Mouse (Mus musculus): Measurements from ENCODE around the gene Olfr45. TPM values are rescaled to one million over a fixed set of nuclear protein-coding genes. Genes with fewer than 3 reads are reported as not detected.
A peak's percentile ranks its signal among the peaks of the same experiment; 100 is the strongest.
"Not testable (repeated sequence)": the region's sequence is repeated elsewhere in the genome, so short reads cannot be mapped to it uniquely, and the experiment has no call there.

Gene Olfr45
- not detected in 2 replicates for polyA plus RNA-seq (2015; fragmentation: Nextera tagmentation; extraction: Ambion mirVana)

- Histone ChIP-seq H3K4me2 (ENCODE audit: low read depth, low read length) (no peak within 1 kb of the TSS), H3K27ac (ENCODE audit: low read length) (no peak within 1 kb of the TSS), H3K36me3 (ENCODE audit: control insufficient read depth, insufficient read depth, low read length) (no peaks in the 10 kb centered on the region), H3K9ac (ENCODE audit: low read length) (no peak within 1 kb of the TSS), H3K9me3 (replicated peaks; ENCODE audit: control insufficient read depth, low read length) (no peaks in the 10 kb centered on the region), H3K4me1 (ENCODE audit: control insufficient read depth, insufficient read depth, low read length) (no peaks in the 10 kb centered on the region), H3K27me3 (ENCODE audit: control insufficient read depth, insufficient read depth, low read length) (no peaks in the 10 kb centered on the region), H3K4me3 (replicated peaks; ENCODE audit: low read length) (no peak within 1 kb of the TSS)
- WGBS, result 87% methylated on average over 1 of the region's 1 CpGs
- ATAC-seq (ENCODE audit: insufficient read depth, low FRiP score), result no peak
Observed at GRCm38 (mm10) chr7:140681651-140682050, at the start of gene Olfr45. Gene Olfr45, plus strand, starts transcription at chr7:140681951.

GRCm38 (mm10) chr7:140646152-140646551 is 35.6 kb upstream of the Olfr45 start, which contains the start of gene Olfr53:
Gene Olfr53, plus strand, starts transcription at chr7:140646452.
- Histone ChIP-seq H3K27me3 (ENCODE audit: control insufficient read depth, insufficient read depth, low read length) (no peaks in the 10 kb centered on the region), H3K4me1 (ENCODE audit: control insufficient read depth, insufficient read depth, low read length) (no peaks in the 10 kb centered on the region), H3K36me3 (ENCODE audit: control insufficient read depth, insufficient read depth, low read length) (no peaks in the 10 kb centered on the region), H3K4me3 (replicated peaks; ENCODE audit: low read length) (no peak within 1 kb of the TSS), H3K27ac (ENCODE audit: low read length) (no peak within 1 kb of the TSS), H3K9ac (ENCODE audit: low read length) (no peak within 1 kb of the TSS), H3K4me2 (ENCODE audit: low read depth, low read length) (no peak within 1 kb of the TSS), H3K9me3 (replicated peaks; ENCODE audit: control insufficient read depth, low read length) (no peaks in the 10 kb centered on the region)
- no peak for ATAC-seq (ENCODE audit: insufficient read depth, low FRiP score)
- 96% methylated on average over 1 of the region's 1 CpGs for WGBS

GRCm38 (mm10) chr7:140659630-140660029 is 22.1 kb upstream of the Olfr45 start, which contains the start of gene Olfr539:
Gene Olfr539, plus strand, starts transcription at chr7:140659930.
- no peaks in the 10 kb centered on the region for H3K36me3 ChIP-seq (ENCODE audit: control insufficient read depth, insufficient read depth, low read length)
- H3K9ac ChIP-seq (ENCODE audit: low read length), result no peak within 1 kb of the TSS
- no peak within 1 kb of the TSS for H3K4me2 ChIP-seq (ENCODE audit: low read depth, low read length)
- H3K27me3 ChIP-seq (ENCODE audit: control insufficient read depth, insufficient read depth, low read length), result no peaks in the 10 kb centered on the region
- no peak within 1 kb of the TSS for H3K27ac ChIP-seq (ENCODE audit: low read length)
- no peaks in the 10 kb centered on the region for H3K4me1 ChIP-seq (ENCODE audit: control insufficient read depth, insufficient read depth, low read length)
- no peaks in the 10 kb centered on the region for H3K9me3 ChIP-seq (replicated peaks; ENCODE audit: control insufficient read depth, low read length)
- 76% methylated on average over 4 of the region's 4 CpGs for WGBS
- H3K4me3 ChIP-seq (replicated peaks; ENCODE audit: low read length), result no peak within 1 kb of the TSS
- ATAC-seq (ENCODE audit: insufficient read depth, low FRiP score), result no peak

GRCm38 (mm10) chr7:140670693-140671092 is 11.1 kb upstream of the Olfr45 start:
- H3K27ac ChIP-seq (ENCODE audit: low read length); H3K4me2 ChIP-seq (ENCODE audit: low read depth, low read length); H3K27me3 ChIP-seq (ENCODE audit: control insufficient read depth, insufficient read depth, low read length); H3K9me3 ChIP-seq (replicated peaks; ENCODE audit: control insufficient read depth, low read length); H3K4me3 ChIP-seq (replicated peaks; ENCODE audit: low read length); H3K4me1 ChIP-seq (ENCODE audit: control insufficient read depth, insufficient read depth, low read length); ATAC-seq (ENCODE audit: insufficient read depth, low FRiP score); H3K36me3 ChIP-seq (ENCODE audit: control insufficient read depth, insufficient read depth, low read length); H3K9ac ChIP-seq (ENCODE audit: low read length): not testable (repeated sequence)
- 80% methylated on average over 3 of the region's 3 CpGs for WGBS

GRCm38 (mm10) chr7:140675863-140676262 is 5.9 kb upstream of the Olfr45 start:
- no peak overlapping the region for H3K27ac ChIP-seq (ENCODE audit: low read length)
- WGBS, result 3% methylated on average over 6 of the region's 6 CpGs
- no peaks in the 10 kb centered on the region for H3K4me1 ChIP-seq (ENCODE audit: control insufficient read depth, insufficient read depth, low read length)
- H3K4me2 ChIP-seq (ENCODE audit: low read depth, low read length), result peak overlapping the region; percentile 40
- no peaks in the 10 kb centered on the region for H3K36me3 ChIP-seq (ENCODE audit: control insufficient read depth, insufficient read depth, low read length)
- no peak overlapping the region for H3K4me3 ChIP-seq (replicated peaks; ENCODE audit: low read length)
- no peak for ATAC-seq (ENCODE audit: insufficient read depth, low FRiP score)
- H3K9me3 ChIP-seq (replicated peaks; ENCODE audit: control insufficient read depth, low read length), result 0 out of 2 replicates have a peak, but pooled peaks cover 3% of the 10 kb centered on the region
- no peaks in the 10 kb centered on the region for H3K27me3 ChIP-seq (ENCODE audit: control insufficient read depth, insufficient read depth, low read length)
- H3K9ac ChIP-seq (ENCODE audit: low read length), result no peak overlapping the region

- not testable (repeated sequence) for H3K9ac ChIP-seq (ENCODE audit: low read length); H3K27ac ChIP-seq (ENCODE audit: low read length)
Observed at GRCm38 (mm10) chr7:140679591-140679990, 2.2 kb upstream of the Olfr45 start.

GRCm38 (mm10) chr7:140696967-140697366 is 15.2 kb downstream of the Olfr45 start, which contains the start of gene Olfr541:
Gene Olfr541, plus strand, starts transcription at chr7:140697267.
- H3K27ac ChIP-seq (ENCODE audit: low read length), result no peak within 1 kb of the TSS
- no peaks in the 10 kb centered on the region for H3K27me3 ChIP-seq (ENCODE audit: control insufficient read depth, insufficient read depth, low read length)
- no peak for ATAC-seq (ENCODE audit: insufficient read depth, low FRiP score)

More at GRCm38 (mm10) chr7:140679591-140679990, 2.2 kb upstream of the Olfr45 start:
- H3K4me1 ChIP-seq (ENCODE audit: control insufficient read depth, insufficient read depth, low read length); H3K9me3 ChIP-seq (replicated peaks; ENCODE audit: control insufficient read depth, low read length); ATAC-seq (ENCODE audit: insufficient read depth, low FRiP score); H3K4me2 ChIP-seq (ENCODE audit: low read depth, low read length); H3K36me3 ChIP-seq (ENCODE audit: control insufficient read depth, insufficient read depth, low read length); H3K27me3 ChIP-seq (ENCODE audit: control insufficient read depth, insufficient read depth, low read length); H3K4me3 ChIP-seq (replicated peaks; ENCODE audit: low read length): not testable (repeated sequence)
- 67% methylated on average over 4 of the region's 4 CpGs for WGBS

GRCm38 (mm10) chr7:140706348-140706747 is 24.6 kb downstream of the Olfr45 start:
- Histone ChIP-seq H3K9ac (ENCODE audit: low read length) (no peak overlapping the region), H3K36me3 (ENCODE audit: control insufficient read depth, insufficient read depth, low read length) (no peaks in the 10 kb centered on the region), H3K27me3 (ENCODE audit: control insufficient read depth, insufficient read depth, low read length) (no peaks in the 10 kb centered on the region), H3K27ac (ENCODE audit: low read length) (no peak overlapping the region), H3K4me3 (replicated peaks; ENCODE audit: low read length) (no peak overlapping the region), H3K4me2 (ENCODE audit: low read depth, low read length) (no peak overlapping the region), H3K4me1 (ENCODE audit: control insufficient read depth, insufficient read depth, low read length) (no peaks in the 10 kb centered on the region), H3K9me3 (replicated peaks; ENCODE audit: control insufficient read depth, low read length) (no peaks in the 10 kb centered on the region)
- ATAC-seq (ENCODE audit: insufficient read depth, low FRiP score), result no peak
- WGBS, result 63% methylated on average over 2 of the region's 2 CpGs

More at GRCm38 (mm10) chr7:140696967-140697366, 15.2 kb downstream of the Olfr45 start, which contains the start of gene Olfr541:
- Histone ChIP-seq H3K9me3 (replicated peaks; ENCODE audit: control insufficient read depth, low read length) (no peaks in the 10 kb centered on the region), H3K9ac (ENCODE audit: low read length) (no peak within 1 kb of the TSS), H3K36me3 (ENCODE audit: control insufficient read depth, insufficient read depth, low read length) (no peaks in the 10 kb centered on the region), H3K4me3 (replicated peaks; ENCODE audit: low read length) (no peak within 1 kb of the TSS), H3K4me1 (ENCODE audit: control insufficient read depth, insufficient read depth, low read length) (no peaks in the 10 kb centered on the region), H3K4me2 (ENCODE audit: low read depth, low read length) (no peak within 1 kb of the TSS)

GRCm38 (mm10) chr7:140707536-140708284 is 26.0 kb downstream of the Olfr45 start:
- Histone ChIP-seq H3K27ac (ENCODE audit: low read length) (no peak overlapping the region), H3K4me3 (replicated peaks; ENCODE audit: low read length) (no peak overlapping the region), H3K27me3 (ENCODE audit: control insufficient read depth, insufficient read depth, low read length) (no peaks in the 10 kb centered on the region), H3K4me2 (ENCODE audit: low read depth, low read length) (no peak overlapping the region), H3K36me3 (ENCODE audit: control insufficient read depth, insufficient read depth, low read length) (no peaks in the 10 kb centered on the region), H3K9me3 (replicated peaks; ENCODE audit: control insufficient read depth, low read length) (no peaks in the 10 kb centered on the region), H3K4me1 (ENCODE audit: control insufficient read depth, insufficient read depth, low read length) (no peaks in the 10 kb centered on the region), H3K9ac (ENCODE audit: low read length) (no peak overlapping the region)
- no peak for ATAC-seq (ENCODE audit: insufficient read depth, low FRiP score)
- 83% methylated on average over 6 of the region's 6 CpGs for WGBS

Data from stomach, embryonic 16.5 days (tissue).